Mouse (Mus musculus): ENCODE data around the gene Tmem87a. TPM values are rescaled to one million over a fixed set of nuclear protein-coding genes. Genes with fewer than 3 reads are reported as not detected.

Tmem87a gene
- polyA plus RNA-seq, 1 experiment: 10.3 TPM

DNA sequence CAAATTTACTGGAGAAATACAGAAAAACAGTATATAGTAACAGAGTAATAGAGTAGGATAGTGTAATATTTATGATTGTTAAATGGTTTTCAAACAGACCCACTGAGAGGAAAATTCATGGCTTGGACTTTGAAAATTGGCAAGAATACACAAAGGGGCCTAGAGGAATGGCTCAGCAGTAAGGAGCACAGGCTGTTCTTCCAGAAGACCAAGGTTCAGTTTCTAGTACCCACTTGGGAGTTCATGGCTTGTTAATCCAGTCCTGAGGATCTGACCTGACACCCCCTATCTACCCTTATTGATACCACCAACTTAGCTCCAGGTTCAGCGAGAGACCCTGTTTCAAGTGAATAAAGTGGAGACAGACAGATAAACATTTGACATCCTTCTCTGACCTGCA is 6.0 kb downstream of the Tmem87a start:
- no peaks in the 10 kb centered on the region for H3K27me3 ChIP-seq (replicated peaks; ENCODE audit: control insufficient read depth, insufficient read depth, low read length)
- no peak for TF ChIP-seq POLR2A (IDR thresholded peaks at IDR 0.05; ENCODE audit: low read depth, low read length)
- TF ChIP-seq CTCF (conservative IDR thresholded peaks at IDR 0.05; ENCODE audit: insufficient read depth, insufficient read length, low read depth, low read length): no peak
- no peak overlapping the region for H3K4me3 ChIP-seq (ENCODE audit: insufficient read depth, low read depth, low read length)
- H3K27ac ChIP-seq (ENCODE audit: insufficient read depth, low read depth, low read length): peak overlapping the region; percentile 68
- H3K4me1 ChIP-seq (ENCODE audit: control insufficient read depth, insufficient read depth, low read length): peaks cover 7% of the 10 kb centered on the region
- 63% methylated on average over 1 of the region's 1 CpGs for WGBS
- H3K36me3 ChIP-seq (ENCODE audit: control insufficient read depth, insufficient read depth, low read length): peaks cover 9% of the 10 kb centered on the region
- peak; percentile 77 for DNase-seq

- no peak overlapping the region for H3K4me3 ChIP-seq (ENCODE audit: insufficient read depth, low read depth, low read length)
- DNase-seq: no peak
- H3K27ac ChIP-seq (ENCODE audit: insufficient read depth, low read depth, low read length): no peak overlapping the region
- peaks cover 19% of the 10 kb centered on the region for H3K36me3 ChIP-seq (ENCODE audit: control insufficient read depth, insufficient read depth, low read length)
- no peaks in the 10 kb centered on the region for H3K27me3 ChIP-seq (replicated peaks; ENCODE audit: control insufficient read depth, insufficient read depth, low read length)
- TF ChIP-seq CTCF (conservative IDR thresholded peaks at IDR 0.05; ENCODE audit: insufficient read depth, insufficient read length, low read depth, low read length): no peak
- TF ChIP-seq POLR2A (IDR thresholded peaks at IDR 0.05; ENCODE audit: low read depth, low read length): no peak
- no peaks in the 10 kb centered on the region; the same call in 1 of the 2 replicates for H3K4me1 ChIP-seq (ENCODE audit: control insufficient read depth, insufficient read depth, low read length)
Measured at GRCm38 (mm10) chr2:120392406-120392805, 11.5 kb downstream of the Tmem87a start.

- Histone ChIP-seq H3K36me3 (ENCODE audit: control insufficient read depth, insufficient read depth, low read length) (peaks cover 16% of the 10 kb centered on the region), H3K27me3 (replicated peaks; ENCODE audit: control insufficient read depth, insufficient read depth, low read length) (no peaks in the 10 kb centered on the region), H3K4me3 (ENCODE audit: insufficient read depth, low read depth, low read length) (no peak overlapping the region), H3K27ac (ENCODE audit: insufficient read depth, low read depth, low read length) (no peak overlapping the region), H3K4me1 (ENCODE audit: control insufficient read depth, insufficient read depth, low read length) (no peaks in the 10 kb centered on the region; the same call in 1 of the 2 replicates)
- DNase-seq: no peak
- WGBS: 85% methylated on average over 1 of the region's 1 CpGs
- TF ChIP-seq CTCF (conservative IDR thresholded peaks at IDR 0.05; ENCODE audit: insufficient read depth, insufficient read length, low read depth, low read length) (no peak), POLR2A (IDR thresholded peaks at IDR 0.05; ENCODE audit: low read depth, low read length) (no peak)
Measured at GRCm38 (mm10) chr2:120390934-120391333, 13.0 kb downstream of the Tmem87a start.

DNA sequence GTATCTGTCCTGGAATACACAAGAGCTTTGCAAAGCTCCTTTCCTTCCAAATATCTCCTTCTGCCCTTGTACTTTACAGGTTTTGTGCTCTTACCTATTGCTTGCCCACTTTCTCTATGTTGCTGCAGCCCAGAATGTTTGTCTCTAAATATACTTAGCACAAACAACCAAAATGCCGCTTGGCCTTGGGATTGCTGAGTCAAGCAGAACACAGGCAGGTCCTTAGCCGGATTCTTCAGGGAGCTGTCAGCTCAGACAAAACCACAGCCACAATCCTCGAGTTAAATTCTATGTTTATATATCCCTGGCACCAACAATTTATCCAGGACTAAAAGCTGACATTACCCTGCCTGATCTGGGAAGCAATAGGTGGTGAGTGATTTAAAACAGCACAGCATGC is 14.5 kb downstream of the Tmem87a start:
- peaks cover 18% of the 10 kb centered on the region for H3K36me3 ChIP-seq (ENCODE audit: control insufficient read depth, insufficient read depth, low read length)
- 68% methylated on average over 3 of the region's 3 CpGs for WGBS
- no peak for DNase-seq
- no peaks in the 10 kb centered on the region for H3K4me1 ChIP-seq (ENCODE audit: control insufficient read depth, insufficient read depth, low read length)
- H3K27me3 ChIP-seq (replicated peaks; ENCODE audit: control insufficient read depth, insufficient read depth, low read length): no peaks in the 10 kb centered on the region
- no peak overlapping the region for H3K4me3 ChIP-seq (ENCODE audit: insufficient read depth, low read depth, low read length)
- H3K27ac ChIP-seq (ENCODE audit: insufficient read depth, low read depth, low read length): no peak overlapping the region
- TF ChIP-seq CTCF (conservative IDR thresholded peaks at IDR 0.05; ENCODE audit: insufficient read depth, insufficient read length, low read depth, low read length) (no peak), POLR2A (IDR thresholded peaks at IDR 0.05; ENCODE audit: low read depth, low read length) (no peak)

DNA sequence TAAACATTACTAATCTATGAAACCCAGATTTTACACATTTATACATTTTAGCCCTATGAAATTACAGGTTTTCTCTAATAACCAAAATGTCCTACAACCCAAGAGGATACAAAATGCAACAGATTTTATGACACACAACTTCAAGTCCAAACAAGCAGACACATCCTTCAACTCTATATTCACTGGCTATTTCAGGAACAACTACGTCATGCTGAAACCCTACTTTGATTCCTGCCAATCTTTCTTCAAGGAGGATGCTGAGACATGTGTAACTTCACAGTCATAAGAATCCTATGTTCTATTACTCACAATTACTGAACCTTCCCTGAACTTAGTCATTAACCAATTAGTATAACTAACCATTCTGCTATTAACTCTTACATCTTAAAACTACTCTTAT is 16.6 kb downstream of the Tmem87a start:
- H3K27ac ChIP-seq (ENCODE audit: insufficient read depth, low read depth, low read length): no peak overlapping the region
- no peak for DNase-seq
- peaks cover 18% of the 10 kb centered on the region for H3K36me3 ChIP-seq (ENCODE audit: control insufficient read depth, insufficient read depth, low read length)
- H3K4me1 ChIP-seq (ENCODE audit: control insufficient read depth, insufficient read depth, low read length): no peaks in the 10 kb centered on the region
- H3K27me3 ChIP-seq (replicated peaks; ENCODE audit: control insufficient read depth, insufficient read depth, low read length): no peaks in the 10 kb centered on the region
- H3K4me3 ChIP-seq (ENCODE audit: insufficient read depth, low read depth, low read length): no peak overlapping the region
- WGBS: 96% methylated on average over 1 of the region's 1 CpGs
- no peak for TF ChIP-seq CTCF (conservative IDR thresholded peaks at IDR 0.05; ENCODE audit: insufficient read depth, insufficient read length, low read depth, low read length)
- TF ChIP-seq POLR2A (IDR thresholded peaks at IDR 0.05; ENCODE audit: low read depth, low read length): no peak

DNA sequence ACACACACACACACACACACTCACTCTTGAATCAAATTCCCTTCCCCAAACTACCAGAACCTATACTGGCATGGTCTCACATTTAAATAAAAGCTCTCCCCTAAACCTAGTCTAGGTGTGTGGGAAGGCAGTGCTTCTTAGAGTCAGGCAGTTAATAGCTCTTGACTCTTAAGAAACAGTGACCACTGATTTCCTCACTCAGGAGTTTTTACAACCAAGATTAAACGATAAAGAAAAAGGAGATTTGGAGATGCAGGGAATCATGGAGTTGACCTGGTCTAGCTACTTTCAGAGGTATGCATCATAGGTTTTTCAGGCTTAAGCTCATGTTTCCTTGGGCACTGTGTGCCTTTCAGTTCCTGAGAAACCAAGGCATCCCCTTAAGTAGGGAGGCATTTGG is 17.6 kb downstream of the Tmem87a start:
- WGBS: 96% methylated on average over 1 of the region's 1 CpGs
- Histone ChIP-seq H3K36me3 (ENCODE audit: control insufficient read depth, insufficient read depth, low read length) (peaks cover 19% of the 10 kb centered on the region), H3K27me3 (replicated peaks; ENCODE audit: control insufficient read depth, insufficient read depth, low read length) (no peaks in the 10 kb centered on the region), H3K4me3 (ENCODE audit: insufficient read depth, low read depth, low read length) (no peak overlapping the region), H3K4me1 (ENCODE audit: control insufficient read depth, insufficient read depth, low read length) (no peaks in the 10 kb centered on the region), H3K27ac (ENCODE audit: insufficient read depth, low read depth, low read length) (no peak overlapping the region)
- TF ChIP-seq POLR2A (IDR thresholded peaks at IDR 0.05; ENCODE audit: low read depth, low read length) (no peak), CTCF (conservative IDR thresholded peaks at IDR 0.05; ENCODE audit: insufficient read depth, insufficient read length, low read depth, low read length) (no peak)
- DNase-seq: no peak

DNA sequence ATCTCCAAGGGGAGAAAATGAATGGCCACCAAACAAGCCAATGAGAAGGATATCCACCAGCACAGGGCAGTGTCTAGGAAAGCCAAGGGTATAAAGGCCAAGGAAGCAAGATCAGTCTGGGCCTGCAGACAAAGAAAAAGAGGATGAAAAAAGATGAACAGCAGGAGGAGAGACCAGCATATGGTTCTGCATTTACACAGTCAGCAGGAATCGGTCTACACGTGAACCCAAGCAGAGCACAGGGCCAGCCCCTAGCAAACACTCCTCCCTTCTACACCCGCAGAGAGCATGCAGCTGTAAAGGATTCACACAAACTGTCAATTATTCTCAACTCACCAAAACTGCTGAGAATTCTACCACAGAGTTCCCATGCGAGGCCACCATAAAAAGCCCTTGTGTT is 30.1 kb downstream of the Tmem87a start:
- no peaks in the 10 kb centered on the region for H3K27me3 ChIP-seq (replicated peaks; ENCODE audit: control insufficient read depth, insufficient read depth, low read length)
- no peak for DNase-seq
- 91% methylated on average over 4 of the region's 4 CpGs for WGBS
- H3K4me3 ChIP-seq (ENCODE audit: insufficient read depth, low read depth, low read length): no peak overlapping the region
- H3K36me3 ChIP-seq (ENCODE audit: control insufficient read depth, insufficient read depth, low read length): peaks cover 21% of the 10 kb centered on the region
- H3K4me1 ChIP-seq (ENCODE audit: control insufficient read depth, insufficient read depth, low read length): no peaks in the 10 kb centered on the region
- TF ChIP-seq POLR2A (IDR thresholded peaks at IDR 0.05; ENCODE audit: low read depth, low read length): no peak
- no peak overlapping the region for H3K27ac ChIP-seq (ENCODE audit: insufficient read depth, low read depth, low read length)

All from kidney, adult 2 months (tissue).